Mouse (Mus musculus) megakaryocyte-erythroid progenitor cell, adult 5-6 weeks (primary cell): ENCODE measurements around the gene Kctd2. TPM values are rescaled to one million over a fixed set of nuclear protein-coding genes. Genes with fewer than 3 reads are reported as not detected.

Source experiments
- ATAC-seq: replicated peaks from 2 replicates; pipeline ENCODE4 v1.8.0; 2016; ENCODE audit warnings: mild to moderate bottlenecking, inconsistent platforms; ENCODE audit not compliant: severe bottlenecking, poor library complexity, low FRiP score, low TSS enrichment
- total RNA-seq, 2 experiments: library from RNA; stranded (forward) in 1 of 2; stranded (reverse) in 1 of 2; fragments of 200-1000, 215-1000 nt in 1 of 2; fragments of >200 nt in 1 of 2; fragmentation: Nextera tagmentation in 1 of 2; gene quantifications; 2 replicates each; pipeline ENCODE4 v1.2.3; 2014 to 2017

The Kctd2 gene
- total RNA-seq, 2 experiments from 2014 or later = 10.9 to 17.4 TPM

DNA sequence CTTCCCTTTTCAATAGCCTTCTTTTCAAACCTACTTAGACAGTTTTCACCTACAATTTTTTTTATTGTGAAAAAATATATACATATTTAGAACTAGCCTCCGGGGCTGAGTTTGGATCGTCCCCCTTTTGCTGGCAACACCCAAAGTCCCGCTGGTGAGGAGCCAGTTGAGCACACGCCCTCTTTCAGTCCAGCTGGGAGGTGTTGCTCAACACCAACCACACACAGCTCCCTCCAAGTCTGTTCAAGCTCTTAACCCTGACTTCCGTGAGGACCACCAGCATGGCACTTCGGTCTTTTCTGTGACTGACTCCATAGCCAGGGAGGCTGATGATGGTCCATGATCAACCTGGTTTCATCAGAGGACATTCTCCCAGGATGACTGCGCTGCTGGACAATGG is 21.8 kb upstream of the Kctd2 start:
- ATAC-seq = no peak

DNA sequence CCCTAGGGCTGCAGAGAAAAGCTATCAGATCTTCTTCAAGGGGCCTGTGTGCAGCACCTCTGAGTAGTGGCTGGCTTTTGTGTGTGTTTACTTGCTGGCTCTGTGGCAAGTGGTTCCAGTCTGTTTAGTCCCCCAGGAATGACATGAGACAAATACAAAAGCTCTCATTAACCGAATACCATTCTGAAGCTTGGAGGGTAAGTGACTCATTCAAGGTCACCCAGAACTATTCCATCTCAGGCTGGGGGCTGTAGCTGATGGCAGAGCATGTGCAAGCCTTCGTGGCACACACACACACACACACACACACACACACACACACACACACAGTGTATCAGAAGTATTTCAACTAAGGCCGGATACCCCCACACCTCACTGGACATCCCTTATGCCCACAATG is 19.8 kb upstream of the Kctd2 start:
- no peak for ATAC-seq

DNA sequence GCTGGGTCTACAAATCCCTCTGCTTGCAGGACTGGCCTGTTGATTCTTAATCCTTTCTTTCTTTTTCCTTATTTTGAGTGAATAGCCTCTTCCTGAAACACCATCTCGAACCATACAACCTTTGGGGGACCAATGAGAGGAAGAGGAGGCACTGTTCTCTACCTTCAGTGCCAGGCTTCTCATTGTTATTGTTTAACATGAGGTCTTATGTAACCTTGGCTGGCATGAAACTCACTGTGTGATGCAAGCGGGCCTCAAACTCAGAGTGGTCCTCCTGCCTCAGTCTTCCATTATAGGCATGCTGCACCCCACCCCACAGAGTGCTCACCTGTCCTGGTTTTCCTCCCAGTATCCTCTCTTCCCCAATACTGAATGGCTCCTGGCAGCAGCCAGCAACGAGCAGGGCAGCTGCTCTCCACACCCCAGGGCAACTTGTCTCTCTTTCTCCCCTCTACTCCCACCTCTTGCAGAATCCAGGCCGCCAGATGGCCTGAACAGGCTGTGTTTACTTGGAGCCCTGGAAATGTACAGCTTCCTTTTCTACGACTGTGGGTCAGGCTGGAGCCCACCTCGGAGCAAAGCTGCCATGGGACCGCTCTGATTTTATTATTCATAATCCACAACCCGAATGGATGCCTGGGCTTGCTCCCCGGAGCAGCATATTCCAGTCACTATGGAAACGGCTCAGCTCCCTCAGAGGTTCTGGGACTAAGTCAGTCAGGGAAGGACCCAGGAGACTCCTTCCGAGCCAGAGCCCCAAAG is 19.1 kb upstream of the Kctd2 start:
- ATAC-seq = no peak

DNA sequence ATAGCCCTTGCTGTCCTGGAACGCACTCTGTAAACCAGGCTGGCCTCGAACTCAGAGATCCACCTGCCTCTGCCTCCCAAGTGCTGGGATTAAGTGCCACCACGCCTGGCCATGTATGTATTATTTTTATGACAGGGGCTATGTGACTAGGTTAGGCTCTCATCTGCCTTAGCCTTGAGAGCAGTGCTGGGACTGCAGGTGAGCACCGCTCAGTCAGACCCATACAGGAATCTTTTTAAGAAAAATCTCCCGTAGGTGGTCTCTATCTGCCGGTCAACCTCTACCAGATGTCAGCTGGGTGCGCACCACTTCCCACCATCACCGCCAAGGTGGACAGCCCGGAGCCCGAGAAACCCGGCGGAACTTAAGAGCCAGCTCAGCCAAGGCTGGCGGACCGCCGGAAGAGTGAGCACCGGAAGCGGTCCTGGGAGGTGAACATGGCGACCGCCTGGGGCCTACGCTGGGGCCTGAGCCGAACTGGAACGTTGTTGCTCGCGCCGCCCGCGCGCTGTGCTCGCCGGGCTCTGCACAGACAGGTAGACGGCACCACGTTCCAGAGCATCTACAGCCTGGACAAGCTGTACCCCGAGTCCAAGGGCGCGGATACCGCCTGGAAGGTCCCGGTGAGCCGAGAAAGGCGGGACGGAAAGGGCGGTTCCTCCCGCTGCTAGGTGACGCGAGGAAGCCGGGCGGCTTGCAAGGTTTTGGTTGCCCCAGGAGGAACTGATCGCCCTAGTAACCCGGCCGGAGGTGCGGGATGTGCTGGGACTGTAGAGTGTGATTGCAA is 16.4 kb upstream of the Kctd2 start, which contains the start of gene Mrpl58:
Mrpl58 (plus strand) TSS at position 415 of the 787 bp plus-strand sequence.
- peak; percentile 89 for ATAC-seq

DNA sequence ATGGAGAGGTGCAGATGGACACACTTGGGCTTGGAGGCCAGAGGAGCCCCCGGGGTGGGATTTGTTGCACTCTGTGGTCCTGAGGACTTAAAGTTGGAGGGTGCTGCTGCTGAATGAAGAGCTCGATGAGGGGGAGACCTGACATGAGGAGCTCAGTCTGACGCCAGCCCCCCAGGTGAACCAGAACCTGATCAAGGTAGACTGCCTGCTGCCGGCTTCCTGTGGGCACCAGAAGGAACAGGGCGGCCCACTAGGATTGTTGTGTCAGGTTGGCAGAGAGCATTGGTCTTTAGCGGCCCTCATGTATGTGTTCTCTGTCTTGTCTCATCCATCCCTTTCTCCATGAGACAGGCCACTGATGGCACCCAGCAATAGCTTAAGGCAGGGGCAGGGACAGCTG is 14.2 kb upstream of the Kctd2 start:
- no peak for ATAC-seq

DNA sequence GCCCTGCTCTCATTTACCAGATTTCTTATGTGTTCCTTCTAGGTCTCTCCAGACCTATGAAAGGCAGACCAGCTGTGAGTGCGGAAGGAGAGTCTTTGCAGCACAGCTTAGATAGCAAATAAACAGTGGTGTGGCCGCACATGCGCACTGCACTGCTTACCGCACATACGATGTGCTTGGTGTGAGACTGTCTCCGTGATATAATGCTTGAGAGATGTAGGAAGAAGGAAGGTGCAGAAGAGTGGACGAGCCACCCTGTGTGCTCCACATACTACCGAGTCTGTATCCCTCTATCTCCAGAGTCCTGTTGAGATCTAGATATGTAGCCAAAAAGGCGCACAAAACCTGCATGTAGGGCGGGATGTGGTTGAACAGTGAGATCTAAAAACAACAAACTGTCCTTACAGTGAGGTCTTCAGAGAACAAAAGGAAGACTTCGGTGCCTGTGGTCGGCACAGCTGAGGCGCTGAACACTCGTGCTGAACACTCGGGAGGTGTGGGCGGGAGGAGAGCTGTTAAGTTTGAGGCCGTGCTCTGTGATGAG is 13.0 kb upstream of the Kctd2 start:
- no peak for ATAC-seq

DNA sequence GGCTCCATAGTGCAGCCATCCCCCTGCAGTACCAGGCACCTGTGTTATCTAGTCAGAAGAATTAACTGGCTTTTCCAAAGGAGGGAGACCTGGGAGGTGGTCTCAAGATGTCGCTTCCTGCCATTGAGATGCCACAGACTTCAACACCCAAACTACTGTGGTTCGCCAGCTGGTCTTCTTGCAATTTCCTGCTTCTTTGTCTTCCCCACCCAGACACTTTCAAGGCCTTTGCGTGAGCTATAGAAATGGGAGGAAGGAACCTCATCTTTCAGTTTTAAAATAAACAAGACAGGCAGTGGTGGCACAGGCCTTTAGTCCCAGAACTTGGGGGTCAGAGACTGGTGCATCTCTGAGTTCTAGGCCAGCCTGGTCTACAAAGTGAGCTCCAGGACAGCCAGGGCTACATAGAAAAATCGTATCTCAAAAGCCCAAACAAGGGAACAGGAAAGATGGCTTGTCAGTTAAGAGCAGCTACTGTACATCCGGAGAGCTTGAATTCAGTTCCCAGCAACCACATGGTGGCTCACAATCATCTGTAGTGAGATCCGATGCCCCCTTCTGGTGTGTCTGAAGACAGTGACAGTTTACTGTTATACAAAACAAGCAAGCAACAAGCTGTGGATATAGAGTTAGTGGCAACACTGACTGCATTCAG is 11.5 kb upstream of the Kctd2 start:
- no peak for ATAC-seq

DNA sequence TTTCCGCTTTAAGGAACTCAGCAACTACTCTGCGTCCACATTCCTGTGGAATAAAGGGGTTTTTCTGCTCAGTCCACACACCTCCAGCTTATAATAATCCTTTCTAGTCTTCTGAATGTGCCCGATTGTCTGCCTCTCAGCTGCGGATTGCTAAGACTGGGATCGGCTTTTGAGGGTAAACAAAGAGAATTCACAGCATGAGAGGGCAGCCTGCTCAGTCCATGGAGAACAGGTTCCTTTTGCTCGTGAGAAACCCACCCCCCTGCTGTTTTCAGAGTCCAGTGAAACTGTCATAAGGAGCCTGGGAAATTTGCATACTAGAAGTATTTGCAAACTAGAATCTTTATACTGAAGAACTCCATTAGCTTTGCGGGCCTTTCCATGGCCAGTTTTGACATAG is 10.4 kb upstream of the Kctd2 start:
- no peak for ATAC-seq

DNA sequence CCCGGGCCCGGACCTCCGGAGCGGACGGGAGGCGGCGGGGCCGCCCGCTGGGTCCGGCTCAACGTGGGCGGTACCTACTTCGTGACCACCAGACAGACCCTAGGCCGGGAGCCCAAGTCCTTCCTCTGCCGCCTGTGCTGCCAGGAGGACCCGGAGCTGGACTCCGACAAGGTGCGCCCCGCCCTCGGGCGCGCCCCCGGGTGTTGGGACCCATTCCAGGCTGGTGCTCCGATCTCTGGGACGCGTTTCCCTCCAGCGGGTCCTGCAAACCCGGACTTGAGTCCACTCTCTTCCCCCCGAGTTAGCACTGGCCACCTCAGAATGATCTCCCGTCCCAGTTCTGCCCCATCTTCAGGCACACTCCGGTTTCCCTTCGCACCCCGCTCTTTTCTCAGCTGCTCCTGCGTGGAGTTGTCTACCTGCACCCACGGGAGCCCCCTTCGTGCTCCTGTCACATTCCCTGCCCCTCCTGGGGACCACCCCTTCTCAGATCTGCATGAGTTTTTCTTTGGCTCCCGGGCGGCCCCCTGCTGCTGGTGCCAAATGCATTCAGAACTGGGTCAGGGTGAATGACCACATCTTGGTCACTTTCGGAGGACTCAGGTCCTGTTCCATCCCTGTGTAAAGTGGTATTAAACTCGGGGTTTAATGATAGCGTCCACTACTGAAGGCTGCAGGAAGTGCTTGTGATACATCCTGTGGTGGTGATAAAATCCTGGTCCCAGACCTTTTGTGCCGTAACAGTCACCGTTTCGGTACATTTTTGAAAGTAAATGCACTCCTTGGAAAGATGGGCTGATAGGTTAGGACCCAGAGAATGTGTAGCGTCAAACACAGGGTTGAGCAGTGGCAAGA is 635 bp downstream of the Kctd2 start:
- ATAC-seq = no peak; the same call in 1 of the 2 replicates

DNA sequence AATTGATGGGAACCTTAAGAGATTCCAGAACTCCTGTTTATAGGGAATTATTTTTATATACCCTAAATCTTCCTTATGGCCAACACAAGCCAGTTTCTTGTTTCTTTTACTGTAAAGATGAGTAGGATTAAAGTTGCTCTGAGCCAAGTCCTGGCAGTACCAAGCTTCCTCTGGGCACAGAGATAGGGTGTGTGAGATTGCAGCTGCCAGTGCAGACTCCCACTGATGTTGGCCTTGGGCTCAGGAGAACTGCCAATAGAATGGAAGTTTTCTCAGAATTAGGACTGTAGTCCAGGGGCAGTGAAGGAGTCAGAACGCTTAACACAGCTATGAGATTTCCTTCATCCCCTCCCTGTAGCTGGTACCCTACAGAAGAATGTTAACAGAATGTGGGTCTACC is 1.4 kb downstream of the Kctd2 start:
- no peak for ATAC-seq

DNA sequence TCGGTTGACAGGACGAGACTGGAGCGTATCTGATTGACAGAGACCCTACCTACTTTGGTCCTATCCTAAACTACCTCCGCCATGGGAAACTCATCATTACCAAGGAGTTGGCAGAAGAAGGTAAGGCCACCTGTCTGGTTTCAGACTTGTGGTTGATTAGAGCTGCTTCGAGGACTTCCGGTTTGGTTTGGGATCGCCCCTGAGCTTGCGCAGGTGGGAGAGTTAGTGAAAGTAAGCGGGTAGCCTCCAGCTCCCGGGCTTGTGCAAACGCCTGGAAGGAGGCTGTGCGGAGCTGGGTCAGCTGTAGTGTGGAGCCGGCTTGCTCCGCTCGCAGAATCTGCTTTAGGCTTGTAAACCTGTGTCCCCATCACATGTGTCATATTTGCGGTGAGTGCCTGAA is 2.0 kb downstream of the Kctd2 start:
- ATAC-seq = no peak

DNA sequence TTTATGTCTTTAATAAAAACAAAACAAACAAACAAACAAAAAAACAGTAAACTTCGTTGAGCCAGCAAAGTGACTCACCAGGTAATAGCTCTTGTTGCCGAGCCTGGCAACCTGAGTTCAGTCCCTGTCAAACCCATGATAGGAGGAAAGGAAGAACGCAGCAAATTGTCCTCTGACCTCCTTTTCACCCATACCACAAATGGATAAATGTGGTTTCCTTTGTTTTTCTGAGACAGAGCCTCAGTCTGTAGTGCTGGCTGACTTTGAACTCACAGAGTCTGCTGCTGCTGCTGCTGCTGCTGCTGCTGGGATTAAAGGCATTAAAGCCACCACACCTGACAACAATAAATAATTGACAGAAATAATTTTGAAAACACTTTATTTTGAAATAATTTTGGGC is 3.2 kb downstream of the Kctd2 start:
- ATAC-seq = no peak

DNA sequence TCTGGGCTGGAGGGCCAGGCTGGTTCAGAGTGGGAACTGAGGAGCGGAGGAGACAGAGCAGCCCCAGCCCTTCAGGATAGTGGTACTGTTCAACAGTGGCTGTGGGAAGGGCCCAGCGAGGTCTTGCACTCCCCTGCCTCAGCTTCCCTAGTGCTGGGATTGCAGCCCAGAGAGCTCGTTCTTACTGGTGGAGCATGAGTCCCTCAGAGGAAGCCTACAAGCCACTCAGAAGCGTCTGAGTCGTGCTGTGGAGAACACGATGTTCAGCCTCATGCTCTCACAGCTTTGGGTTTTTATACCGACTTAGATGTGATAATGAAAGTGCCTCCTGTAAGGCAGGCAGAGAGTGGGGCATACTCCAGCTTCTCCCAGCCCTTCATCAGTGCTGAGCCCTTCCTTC is 4.7 kb downstream of the Kctd2 start:
- ATAC-seq = no peak

DNA sequence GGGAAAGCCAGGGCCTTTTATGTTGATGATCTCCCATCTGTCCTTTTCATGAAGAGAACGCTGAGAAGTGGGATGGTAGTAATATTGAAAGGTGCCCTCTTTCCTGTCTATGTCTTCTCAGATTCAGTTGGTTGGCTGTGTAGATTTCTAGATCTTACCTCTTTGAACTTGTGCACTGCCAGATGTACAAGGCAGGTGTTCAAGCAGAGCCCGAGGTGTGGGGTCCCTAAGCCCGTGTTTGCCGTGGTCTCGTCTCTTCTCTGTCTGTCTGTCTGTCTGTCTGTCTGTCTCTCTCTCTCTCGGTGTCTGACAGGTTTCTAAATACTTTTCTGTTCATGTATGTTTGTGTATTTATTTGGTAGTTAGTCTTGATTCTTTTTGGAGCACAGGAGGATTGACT is 5.7 kb downstream of the Kctd2 start:
- ATAC-seq = no peak

DNA sequence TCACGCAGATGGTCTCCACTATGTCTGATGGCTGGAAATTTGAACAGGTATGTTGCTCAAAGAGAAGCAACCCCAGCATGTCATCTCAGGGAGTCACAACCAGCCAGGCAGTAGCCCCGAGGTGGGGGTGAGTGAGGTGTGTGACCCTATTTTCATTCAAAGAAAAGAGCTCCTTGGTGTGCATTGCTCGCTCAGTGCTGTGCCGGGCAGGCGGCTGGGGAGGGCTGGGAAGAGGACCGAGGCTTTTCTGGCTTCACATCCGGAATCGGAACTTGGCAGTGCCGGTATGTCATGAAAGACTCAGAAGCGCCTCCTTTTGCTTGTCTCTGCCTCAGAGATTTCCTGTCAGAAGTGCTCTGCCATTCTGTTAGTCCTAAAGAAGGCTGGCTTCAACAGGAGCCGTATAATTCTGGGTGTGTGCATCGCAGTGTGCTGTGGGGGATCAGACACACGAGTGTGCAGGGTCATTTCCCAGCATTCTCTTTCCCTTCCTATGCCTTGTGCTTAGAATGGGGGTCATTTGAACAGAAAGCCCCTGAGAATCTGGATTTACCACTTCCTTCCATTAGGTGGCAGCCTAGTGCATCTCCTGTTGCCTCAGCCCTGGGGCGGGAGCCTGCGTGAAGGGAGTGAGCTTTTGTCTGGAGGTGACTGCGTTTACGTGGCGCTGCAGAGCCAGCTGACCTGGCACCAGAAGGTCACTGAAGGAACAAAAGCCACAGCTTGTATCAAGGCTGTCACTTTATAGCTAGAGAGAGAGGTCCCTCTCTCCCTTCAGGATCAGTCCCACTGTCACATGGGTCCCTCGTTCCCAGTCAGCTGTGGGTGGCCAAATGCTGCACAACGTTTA is 7.8 kb downstream of the Kctd2 start:
- ATAC-seq = peak; percentile 93

DNA sequence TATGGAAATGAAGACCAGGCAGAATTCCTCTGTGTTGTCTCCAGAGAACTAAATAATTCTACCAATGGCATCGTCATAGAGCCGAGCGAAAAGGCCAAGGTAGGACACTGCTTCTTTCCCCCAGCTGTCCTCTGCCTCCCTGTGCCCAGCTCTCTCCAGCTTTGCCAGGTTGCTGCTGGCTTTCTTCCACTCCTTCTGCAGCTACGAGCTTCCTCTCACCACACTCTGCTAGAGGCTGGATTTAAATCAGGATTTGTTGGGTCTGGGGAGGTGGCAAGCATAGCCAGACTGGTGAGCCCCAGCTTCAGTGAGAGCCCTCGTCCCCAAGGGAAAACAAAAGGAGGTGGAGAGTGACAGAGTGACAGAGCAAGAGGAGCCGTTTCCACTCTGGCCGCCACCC is 9.4 kb downstream of the Kctd2 start:
- ATAC-seq = no peak

DNA sequence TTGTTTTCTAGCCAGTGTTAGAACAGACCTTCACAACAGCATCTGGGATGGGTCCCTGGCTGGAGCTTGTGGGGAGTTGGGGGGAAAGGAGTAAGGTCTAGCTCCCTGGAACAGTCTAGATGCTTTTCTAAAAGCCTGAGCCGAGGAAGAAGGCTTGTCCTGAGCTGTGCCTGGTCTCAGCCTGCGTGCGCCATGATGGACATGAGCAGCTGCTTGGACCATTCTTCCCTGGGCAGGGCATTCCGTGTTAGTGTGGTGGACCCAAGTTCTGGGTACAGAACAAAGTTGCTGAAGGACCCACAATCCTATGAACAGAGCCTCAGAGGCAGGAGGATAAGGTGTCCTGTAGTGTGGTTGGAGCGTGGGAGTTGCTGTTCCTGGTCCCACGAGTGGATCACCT is 10.6 kb downstream of the Kctd2 start:
- no peak for ATAC-seq

DNA sequence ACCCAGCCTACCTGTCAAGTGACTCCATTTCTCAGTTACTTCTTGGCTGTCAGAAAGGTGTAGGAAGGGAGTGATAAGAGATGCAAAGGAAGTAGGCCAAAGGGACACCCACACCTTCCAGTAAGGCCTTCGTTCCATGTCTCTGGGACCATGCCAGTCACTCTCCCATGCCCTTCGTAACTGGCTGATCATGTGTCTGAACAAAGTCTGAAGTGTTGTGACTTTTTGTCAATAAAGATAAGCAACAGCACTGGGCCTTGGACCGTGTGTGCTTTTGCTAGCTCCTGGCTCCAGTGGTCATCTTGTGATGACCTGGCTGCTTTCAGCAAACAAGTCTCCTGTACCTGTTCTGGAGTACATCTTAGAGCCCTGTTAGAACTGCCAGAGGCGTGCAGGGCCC is 12.9 kb downstream of the Kctd2 start:
- ATAC-seq = no peak
